Mouse (Mus musculus) heart, postnatal 4 days (tissue): ENCODE results near the gene Ap3s2. TPM values are rescaled to one million over a fixed set of nuclear protein-coding genes. Genes with fewer than 3 reads are reported as not detected.
A peak's percentile ranks its signal among the peaks of the same experiment; 100 is the strongest.

Experiments used
- DNase-seq: peaks from one replicate; pipeline ENCODE4 v3.0.0; 2021
- total RNA-seq, 2 experiments: library from RNA; stranded (reverse); gene quantifications; 2 replicates each; pipeline ENCODE4 v1.2.3; 2021

Ap3s2 gene
- 10 to 100 TPM; 25.0 to 26.5 TPM for total RNA-seq

DNA sequence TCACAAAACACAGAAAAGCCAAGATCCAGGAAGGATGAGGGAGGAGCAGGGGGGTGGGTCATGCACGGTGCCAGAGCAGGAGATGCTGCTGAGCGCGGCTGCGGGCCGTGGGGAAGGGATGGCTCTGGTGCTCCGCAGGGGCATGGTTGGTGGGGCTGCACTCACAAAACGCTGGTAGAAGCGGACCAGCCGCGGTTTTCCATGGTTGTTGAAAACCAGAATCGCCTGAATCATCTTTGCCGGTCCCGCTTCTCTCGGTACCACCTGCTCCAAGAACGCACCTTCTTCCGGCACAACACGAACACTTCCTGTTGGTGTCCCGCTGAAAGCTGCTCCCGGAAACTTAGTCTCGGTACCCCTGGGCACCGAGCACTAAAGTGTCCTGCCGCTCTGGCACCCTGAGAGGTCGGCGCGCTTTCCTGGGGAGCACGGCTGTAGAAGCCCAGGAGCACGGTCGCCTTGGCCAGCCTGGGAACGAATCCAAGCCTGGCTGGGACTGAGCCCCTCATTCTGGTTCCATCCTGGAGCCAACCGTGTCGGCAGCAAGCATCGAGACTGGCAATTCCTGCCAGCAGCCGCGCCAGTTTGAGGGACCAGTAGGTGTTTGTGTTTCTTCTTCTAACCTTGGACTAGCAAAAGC lies at the start of gene Ap3s2:
TSS of gene Ap3s2 (minus strand) at position 306 of the 640 bp plus-strand sequence.
- DNase-seq: peak; percentile 91

DNA sequence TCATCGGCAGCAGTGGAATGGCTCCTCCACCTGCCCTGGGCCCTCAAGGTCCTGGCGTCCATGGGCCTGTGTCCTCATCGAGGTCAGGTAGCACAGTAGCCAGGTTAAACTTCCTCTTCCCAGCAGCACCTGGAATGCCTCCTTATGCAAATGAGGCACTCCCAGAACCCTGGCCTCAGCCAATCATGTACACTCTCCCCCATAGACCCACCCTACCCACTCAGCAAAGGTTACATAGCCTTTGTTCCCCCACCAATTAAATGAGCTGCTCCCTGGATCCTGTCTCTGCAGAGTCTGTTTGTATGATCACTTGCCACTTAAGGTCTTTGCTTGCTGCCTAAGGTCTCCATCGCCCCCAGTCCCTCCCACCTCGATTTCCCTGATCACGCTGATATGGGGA lies 47.9 kb upstream of the Ap3s2 start:
- no peak for DNase-seq

DNA sequence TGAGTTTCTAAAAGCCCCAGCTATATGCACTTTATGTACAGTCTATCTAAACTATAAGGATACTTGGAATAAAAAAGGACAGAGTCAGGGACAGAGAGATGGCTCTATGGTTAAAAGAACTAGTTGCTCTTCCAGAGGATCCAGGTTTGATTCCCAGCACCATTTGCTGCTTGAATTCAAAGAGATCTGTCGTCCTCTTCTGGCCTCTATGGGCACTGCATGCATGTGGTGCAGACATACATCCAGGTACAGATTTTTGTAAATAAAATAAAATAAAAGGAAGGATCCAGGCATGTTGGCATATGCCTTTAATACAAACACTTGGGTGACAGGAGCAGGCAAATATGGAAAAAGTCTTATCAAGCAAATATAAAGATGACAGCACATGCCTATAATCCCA lies 41.2 kb upstream of the Ap3s2 start:
- no peak for DNase-seq

DNA sequence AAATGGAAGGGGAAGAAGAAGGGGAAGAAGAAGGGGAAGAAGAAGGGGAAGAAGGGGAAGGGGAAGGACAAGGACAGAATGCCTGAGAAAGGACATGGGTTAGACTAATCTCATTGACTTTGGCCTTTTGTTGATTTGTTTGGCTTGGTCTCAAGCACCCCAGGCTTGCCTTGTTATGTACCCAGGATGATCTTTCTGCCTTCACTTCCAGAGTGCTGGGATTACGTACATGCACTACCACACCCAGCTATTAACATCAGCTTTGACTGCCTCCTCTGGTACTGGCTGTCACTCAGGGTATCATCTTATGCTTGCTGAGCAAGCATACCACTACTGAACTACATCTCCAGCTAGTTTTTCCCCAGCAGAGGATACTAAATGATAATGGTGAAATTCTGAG lies 35.7 kb upstream of the Ap3s2 start:
- DNase-seq: no peak

DNA sequence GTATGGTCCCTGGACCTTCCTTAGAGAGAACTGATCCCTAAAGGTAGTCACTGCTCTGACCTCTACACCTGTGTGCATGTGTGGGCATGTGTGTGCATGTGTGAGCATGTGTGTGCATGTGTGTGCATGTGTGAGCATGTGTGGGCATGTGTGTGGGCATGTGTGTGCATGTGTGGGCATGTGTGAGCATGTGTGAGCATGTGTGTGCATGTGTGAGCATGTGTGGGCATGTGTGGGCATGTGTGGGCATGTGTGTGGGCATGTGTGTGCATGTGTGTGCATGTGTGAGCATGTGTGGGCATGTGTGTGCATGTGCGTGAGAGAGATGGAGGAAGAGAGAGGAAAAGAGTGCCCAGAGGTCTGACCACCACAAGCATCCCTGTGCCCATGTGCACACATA lies 34.4 kb upstream of the Ap3s2 start:
- DNase-seq: no peak

DNA sequence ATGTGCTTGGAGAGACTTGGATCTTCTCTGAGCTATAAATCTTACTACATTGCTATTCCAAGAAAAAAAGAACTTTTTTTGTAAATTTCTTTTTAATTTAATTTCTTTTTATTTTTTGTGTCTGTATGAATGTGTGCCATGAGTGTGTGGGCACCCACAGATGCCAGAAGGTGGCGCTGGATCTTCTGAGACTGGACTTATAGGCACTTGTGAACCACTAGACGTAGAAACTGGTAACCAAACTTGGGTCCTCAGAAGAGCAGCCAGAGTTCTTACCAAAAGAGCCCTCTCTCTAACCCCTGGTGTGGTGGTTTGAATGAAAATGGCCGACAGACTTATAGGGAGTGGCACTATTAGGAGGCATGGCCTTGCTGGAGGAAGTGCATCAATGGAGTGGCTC lies 30.6 kb upstream of the Ap3s2 start:
- DNase-seq: no peak

- no peak for DNase-seq
These were observed 29.8 kb upstream of the Ap3s2 start for GRCm38 (mm10) chr7:79950236-79950635.

DNA sequence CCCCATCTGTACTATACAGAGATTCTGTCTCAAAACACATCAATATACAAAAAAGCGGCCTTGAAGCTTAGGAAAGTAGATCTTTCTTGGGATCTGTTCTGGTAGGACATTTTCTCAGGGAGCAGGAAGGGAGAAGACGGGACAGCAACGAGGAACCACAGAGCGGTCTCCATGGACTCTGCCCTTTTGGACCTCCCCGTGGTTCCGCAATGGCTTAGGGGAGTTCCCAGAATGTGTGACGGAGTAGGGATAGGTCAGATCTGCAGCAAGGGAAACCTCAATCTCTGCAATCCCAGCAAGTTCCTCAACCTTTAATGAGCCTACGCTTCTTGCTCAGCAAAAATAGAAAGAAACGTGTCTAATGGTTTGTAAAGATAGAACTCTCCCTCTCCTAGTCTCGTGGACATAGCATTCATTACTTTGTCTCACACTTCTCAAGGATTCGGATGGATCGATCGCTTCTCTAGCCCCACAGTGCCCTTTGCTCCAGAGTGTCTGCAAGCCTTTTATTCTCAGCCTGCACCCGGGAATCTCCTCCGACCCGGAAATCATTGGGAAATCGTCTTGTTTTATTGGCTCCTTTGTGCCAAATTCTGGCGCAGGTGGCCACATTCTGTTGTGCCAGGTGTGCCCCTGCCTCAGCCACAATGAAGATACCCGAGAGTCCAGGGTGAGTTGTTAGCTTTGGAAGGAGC lies 15.2 kb upstream of the Ap3s2 start:
- DNase-seq: peak; percentile 38

DNA sequence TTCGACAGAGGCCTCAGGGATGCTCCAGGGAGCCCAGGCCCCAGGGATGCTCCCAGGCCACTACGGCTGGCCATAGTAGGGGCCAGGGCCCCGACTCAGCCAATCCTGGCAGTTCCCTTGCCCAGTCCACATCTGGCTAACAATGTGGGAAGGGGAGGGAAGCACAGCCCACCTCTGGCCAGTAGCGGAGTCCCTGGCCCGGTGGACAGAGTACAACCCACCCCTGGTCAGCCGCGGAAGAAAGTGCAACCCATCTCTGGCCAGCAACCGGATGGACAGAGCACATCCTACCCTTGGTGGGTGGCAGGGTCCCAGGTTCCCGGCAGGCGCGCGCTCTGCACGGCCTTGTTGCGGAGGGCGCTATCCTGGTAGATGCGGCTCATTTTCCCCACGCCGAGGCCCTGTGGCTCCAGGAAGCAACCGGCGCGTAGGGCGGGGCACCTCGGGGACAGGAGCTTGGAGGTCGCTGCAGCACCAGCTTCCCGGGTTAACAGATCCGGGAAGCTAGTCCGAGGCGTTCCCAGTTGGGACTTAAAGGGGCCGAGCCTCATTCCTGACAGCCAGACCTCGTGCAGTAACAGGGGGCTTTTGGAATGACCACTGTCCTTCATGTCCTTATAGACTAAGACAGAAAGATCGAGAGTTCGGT lies 14.5 kb upstream of the Ap3s2 start, which contains the start of gene Arpin:
TSS of gene Arpin (minus strand) at position 498 of the 649 bp plus-strand sequence.
- peak; percentile 81 for DNase-seq

DNA sequence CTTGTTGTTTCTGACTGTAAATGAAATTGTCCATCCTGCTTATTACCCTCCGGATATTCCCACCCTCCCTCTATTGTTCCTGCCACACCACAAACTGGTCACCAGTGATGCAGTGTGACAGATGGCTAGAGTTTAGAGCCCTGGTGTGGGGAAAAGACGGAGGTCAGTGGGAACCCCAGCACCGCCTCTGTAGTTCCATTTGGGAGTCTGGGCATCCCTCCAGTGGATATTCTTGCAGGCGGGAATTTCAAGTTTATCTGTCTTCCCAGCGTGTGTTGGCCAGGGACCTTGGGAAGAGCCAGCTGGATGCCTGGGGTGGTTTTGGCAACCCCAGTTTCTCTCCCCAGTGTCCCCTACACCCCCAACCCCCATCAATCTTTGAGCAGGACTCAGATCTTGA lies 14.0 kb upstream of the Ap3s2 start:
- DNase-seq: peak; percentile 61

DNA sequence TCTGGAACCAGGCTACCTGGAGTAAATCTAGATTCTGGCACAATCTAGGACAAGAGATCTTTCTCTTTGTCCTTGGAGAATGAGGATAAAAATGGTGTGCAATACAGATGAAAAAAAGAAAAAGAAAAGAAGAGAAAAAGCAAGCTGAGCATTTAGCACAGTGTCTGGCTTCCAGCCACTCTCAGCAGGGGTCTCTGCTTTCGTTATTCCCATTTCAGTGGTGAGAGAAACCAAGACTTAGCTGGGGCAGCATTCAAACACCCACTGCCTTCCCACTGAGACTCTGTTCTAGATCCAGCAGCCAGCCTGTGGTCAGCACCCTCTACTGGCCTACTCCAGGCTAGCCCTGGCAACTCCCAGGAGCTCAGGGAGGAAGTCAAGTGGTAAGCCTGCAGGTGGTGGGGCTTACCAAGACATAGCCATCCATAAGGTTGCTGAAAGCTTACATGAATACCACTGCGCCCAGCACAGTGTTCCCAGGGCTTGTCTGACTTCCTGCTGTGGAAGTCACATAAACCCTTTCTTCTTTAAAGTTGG lies 8.1 kb upstream of the Ap3s2 start:
- no peak for DNase-seq

DNA sequence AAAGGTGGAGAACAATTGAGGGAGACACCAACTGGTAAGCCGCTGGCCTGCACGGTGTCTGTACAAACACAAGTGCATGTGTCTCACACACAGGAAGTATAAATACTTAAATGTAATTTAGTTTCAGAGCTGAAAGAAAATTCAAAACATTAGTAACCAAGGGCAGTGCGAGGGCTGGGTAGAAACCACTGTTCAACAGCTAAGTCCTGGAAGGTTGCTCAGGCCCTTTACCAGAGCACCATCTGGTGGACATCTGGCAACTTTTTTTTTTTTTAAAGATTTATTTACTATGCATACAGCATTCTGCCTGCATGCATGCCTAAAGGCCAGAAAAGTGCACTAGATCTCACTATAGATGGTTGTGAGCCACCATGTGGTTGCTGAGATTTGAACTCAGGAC lies 5.9 kb downstream of the Ap3s2 start:
- DNase-seq: peak; percentile 47

GRCm38 (mm10) chr7:79907356-79907755 lies 13.1 kb downstream of the Ap3s2 start:
- DNase-seq: peak; percentile 25

DNA sequence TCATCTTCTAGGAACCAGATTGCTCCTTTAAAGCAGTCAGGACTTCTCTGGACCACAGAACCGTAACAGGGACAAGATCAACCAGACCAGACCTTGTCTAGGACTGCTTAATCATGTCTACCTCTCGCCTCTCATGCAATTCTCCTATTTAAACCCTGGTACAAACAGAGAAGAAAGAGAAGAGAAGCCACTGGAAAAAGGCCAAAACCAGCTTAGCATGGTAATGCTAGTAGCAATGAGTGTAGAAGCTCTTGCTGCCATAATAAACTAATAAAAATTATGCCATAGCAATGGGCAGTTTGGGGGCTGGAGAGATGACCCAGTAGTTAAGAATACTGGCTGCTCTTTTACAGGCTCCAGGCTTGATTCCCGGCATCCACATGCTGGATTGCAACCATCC lies 13.5 kb downstream of the Ap3s2 start:
- no peak for DNase-seq

- DNase-seq: no peak
These were observed 15.3 kb downstream of the Ap3s2 start for GRCm38 (mm10) chr7:79905193-79905592.

GRCm38 (mm10) chr7:79903160-79903792 lies 17.2 kb downstream of the Ap3s2 start:
- DNase-seq: no peak

DNA sequence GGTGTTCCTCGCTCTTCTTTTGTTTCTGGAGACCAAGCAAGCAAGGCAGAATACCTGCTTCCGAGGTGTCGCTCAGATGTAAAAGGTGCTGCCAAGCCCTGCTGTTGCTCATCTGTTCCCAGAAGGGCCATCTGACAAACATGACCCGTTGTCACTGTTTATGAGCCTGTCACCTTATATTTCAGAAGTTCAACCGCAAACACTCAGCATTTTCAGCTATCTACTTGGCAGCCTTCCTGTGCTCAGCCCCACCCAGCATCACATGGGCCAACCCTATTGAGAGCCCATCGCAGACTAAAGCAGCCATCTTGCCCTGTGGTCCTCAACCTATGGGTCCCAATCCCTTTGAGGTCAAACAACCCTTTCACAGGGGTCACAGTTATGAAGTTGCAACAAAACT lies 19.7 kb downstream of the Ap3s2 start:
- DNase-seq: no peak

DNA sequence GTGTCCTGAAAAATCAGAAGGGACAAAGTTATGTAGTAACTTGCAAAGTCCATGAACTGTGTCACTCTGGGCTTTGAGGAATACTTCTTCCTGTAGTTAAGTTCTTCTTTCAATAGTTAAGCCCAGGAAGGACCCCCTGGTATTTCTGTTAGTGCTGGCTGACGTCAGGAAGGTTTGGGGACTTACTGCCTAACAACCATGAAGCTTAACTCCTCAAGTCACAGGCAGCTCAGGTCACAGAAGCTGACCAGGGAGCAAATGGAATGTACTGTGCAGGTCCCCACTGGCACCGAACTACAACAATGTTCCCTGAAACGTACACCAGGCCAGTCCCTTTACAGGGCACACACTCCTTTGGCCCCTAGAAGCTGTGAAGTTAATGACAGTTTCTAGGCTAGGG lies 25.2 kb downstream of the Ap3s2 start:
- no peak for DNase-seq

GRCm38 (mm10) chr7:79894790-79895189 lies 25.7 kb downstream of the Ap3s2 start:
- no peak for DNase-seq

DNA sequence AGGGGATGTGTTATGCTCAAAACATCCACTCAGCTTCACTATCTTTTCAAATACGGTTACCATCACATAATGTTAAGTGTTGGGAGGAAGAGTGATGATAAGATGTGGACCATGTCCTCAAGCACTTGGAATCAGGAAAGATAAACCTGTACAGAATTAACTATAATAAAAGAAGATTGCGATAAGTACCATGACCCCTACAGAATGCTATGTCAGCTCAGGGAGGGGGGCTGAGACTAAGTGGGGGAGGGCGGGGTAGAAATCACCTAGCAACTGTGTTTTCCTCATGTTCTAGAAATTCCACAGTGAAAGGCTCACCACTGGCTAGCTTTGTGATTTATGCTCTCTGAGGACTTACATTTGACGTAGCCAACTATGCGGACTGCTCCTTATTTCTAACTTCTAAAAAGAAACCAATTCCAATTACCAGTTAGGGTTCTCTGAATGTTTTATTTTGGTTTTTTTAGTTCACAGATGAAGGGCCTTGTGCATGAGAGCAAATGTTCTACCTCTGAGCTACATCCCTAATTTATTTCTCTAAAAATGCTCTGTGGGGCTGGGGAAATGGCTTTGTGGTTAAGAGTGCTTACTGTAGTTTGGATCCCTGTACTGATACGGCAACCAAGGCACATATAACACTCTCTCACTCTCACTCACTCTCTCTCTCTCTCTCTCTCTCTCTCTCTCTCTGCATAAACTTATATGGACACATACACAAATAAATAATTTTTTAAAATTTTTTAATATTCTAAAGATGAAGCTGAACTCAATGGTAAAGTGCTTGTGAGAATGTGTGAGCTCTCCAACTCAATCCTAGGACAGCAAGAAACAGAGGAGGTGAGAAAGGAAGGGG lies 27.6 kb downstream of the Ap3s2 start:
- DNase-seq: no peak

DNA sequence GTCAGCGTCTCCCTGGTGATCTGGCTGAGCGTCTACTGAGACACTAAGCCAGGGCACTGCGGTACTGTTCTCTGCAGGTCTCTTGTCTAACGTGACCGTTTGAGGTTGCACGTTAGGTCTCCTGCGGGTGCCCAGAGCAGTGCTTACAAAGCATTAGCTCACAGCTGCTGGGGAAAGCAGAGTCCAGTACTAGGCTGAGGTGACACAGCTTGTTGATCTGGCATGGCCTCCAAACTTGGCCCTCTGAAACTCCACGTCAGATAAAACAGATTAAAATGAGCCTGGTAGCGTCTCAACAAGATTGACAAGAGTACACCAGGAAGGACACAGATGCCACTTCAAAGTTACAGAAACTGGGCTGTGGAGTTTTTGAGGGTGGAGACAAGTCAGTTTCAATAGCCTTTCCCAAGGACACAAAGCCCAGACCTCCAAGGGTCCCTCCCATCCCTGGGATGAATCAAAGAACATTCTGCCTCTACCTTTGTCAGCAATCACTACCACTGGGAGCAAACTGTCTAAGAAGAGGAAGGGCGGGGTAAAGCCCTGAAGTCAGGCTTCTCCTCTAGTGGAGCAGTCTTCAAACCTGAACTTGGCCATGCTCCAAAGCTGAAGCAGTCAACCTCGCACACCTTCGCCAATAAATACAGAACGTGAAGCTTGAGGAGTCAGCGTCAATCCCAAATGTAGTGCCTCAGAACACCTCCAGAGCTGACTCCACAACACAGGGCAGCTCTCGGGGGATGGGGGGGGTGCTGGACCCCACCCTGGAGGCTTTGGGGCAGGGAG lies 29.8 kb downstream of the Ap3s2 start:
- DNase-seq: no peak
